Mouse (Mus musculus) neural tube, embryonic 14.5 days (tissue): ENCODE measurements around the gene Eppin. TPM values are rescaled to one million over a fixed set of nuclear protein-coding genes. Genes with fewer than 3 reads are reported as not detected.
"Not testable (repeated sequence)": the region's sequence is repeated elsewhere in the genome, so short reads cannot be mapped to it uniquely, and the experiment has no call there.

Experiments used
- ATAC-seq: fragments of 200-750 bp; cut with Nextera tagmentation; 2 replicates; pipeline ENCODE4 v1.8.0; 2017; ENCODE audit warnings: low read depth, mild to moderate bottlenecking, moderate TSS enrichment, moderate library complexity
- H3K27ac ChIP-seq: fragments of 300-500 bp; sonication (generic); 2 replicates; pipeline ENCODE4 v1.5.1; 2014; ENCODE audit warnings: low read depth, mild to moderate bottlenecking, control low read depth, low read length, moderate library complexity, mixed read lengths
- H3K27me3 ChIP-seq: fragments of 300-500 bp; sonication (generic); 2 replicates; pipeline ENCODE4 v1.6.1; 2014; ENCODE audit warnings: low read length; ENCODE audit not compliant: control insufficient read depth, insufficient read depth
- H3K36me3 ChIP-seq: fragments of 300-500 bp; sonication (generic); 2 replicates; pipeline ENCODE4 v1.6.1; 2014; ENCODE audit warnings: low read length, mixed read lengths; ENCODE audit not compliant: control insufficient read depth, insufficient read depth
- H3K4me1 ChIP-seq: fragments of 300-500 bp; sonication (generic); 2 replicates; pipeline ENCODE4 v1.6.1; 2014; ENCODE audit warnings: low read length; ENCODE audit not compliant: control insufficient read depth, insufficient read depth
- H3K4me2 ChIP-seq: fragments of 300-500 bp; sonication (generic); 2 replicates; pipeline ENCODE4 v1.6.1; 2014; ENCODE audit warnings: mild to moderate bottlenecking, low read depth, low read length, control low read depth
- H3K4me3 ChIP-seq: fragments of 300-500 bp; sonication (generic); 2 replicates; pipeline ENCODE4 v1.5.1; 2014; ENCODE audit warnings: low read depth, low read length, control low read depth, mixed read lengths
- H3K9ac ChIP-seq: fragments of 300-500 bp; sonication (generic); replicated peaks from 2 replicates; pipeline ENCODE4 v1.6.1; 2014; ENCODE audit warnings: low read depth, mild to moderate bottlenecking, control low read depth, low read length, mixed read lengths
- H3K9me3 ChIP-seq: fragments of 300-500 bp; sonication (generic); 2 replicates; pipeline ENCODE4 v1.6.1; 2016; ENCODE audit warnings: low read length; ENCODE audit not compliant: control insufficient read depth
- WGBS: fragments of 180-500 bp; shearing (Covaris S2); extraction: QIAGEN DNeasy Blood & Tissue Kit; methylation state at CpG from one replicate; pipeline ENCODE4 v1.1.7; 2014; 5-methylcytosine and 5-hydroxymethylcytosine counted together
- polyA plus RNA-seq: library from polyadenylated mRNA; unstranded; fragments of >200 nt; fragmentation: Nextera tagmentation; extraction: Ambion mirVana; gene quantifications from 2 replicates; pipeline ENCODE4 v1.2.1, GENCODE M21; 2014

Eppin gene
- polyA plus RNA-seq, 1 experiment from 2014 or later = not detected

DNA sequence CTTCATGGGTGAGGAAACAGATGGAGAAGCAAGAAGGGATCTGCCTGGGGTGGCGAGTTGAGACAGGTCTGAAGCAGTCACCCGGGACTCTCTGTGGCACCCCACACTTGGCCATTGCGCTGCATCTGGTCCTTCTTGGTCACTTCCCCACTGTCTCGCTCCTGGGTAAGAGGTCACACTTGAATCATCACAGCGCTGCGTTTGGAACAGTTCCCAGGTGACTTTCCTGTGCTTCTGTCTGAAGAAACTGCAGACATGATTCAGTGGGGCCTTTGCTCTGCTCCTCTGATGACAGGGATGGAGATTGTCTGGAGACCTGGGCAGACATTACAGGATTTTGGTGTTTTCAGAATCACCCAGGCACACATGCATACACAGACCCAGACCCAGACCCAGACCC, 15.4 kb upstream of the Eppin start:
- H3K4me1 ChIP-seq = no peaks in the 10 kb centered on the region
- ATAC-seq = no peak
- H3K36me3 ChIP-seq = no peaks in the 10 kb centered on the region
- no peak overlapping the region for H3K4me3 ChIP-seq
- no peaks in the 10 kb centered on the region for H3K27me3 ChIP-seq
- no peak overlapping the region for H3K27ac ChIP-seq
- H3K9ac ChIP-seq = no peak overlapping the region
- H3K9me3 ChIP-seq = no peaks in the 10 kb centered on the region
- H3K4me2 ChIP-seq = no peak overlapping the region
- WGBS = 72% methylated on average over 6 of the region's 6 CpGs

DNA sequence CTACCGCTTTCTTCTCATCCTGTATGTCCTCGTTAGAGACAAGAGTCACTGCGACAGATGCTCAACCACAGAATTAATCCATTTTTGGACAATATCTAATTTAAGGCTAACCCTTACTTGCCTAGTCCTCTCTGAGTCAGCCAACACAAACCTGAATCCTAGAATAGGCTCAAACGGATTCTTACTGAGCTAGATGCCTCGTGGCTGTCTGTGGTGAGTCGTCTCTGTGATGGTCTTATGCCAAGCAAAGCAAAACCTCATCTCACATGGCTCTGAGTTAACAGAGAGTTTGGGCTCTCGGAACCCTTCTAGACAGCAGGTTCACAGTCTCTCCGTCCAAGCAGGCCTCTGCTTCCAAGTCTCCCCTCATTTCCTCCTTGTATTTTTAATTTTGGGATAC, 11.0 kb upstream of the Eppin start:
- Histone ChIP-seq H3K4me1 (no peaks in the 10 kb centered on the region), H3K4me2 (no peak overlapping the region), H3K27me3 (no peaks in the 10 kb centered on the region), H3K36me3 (no peaks in the 10 kb centered on the region), H3K27ac (no peak overlapping the region), H3K4me3 (no peak overlapping the region), H3K9ac (no peak overlapping the region), H3K9me3 (no peaks in the 10 kb centered on the region)
- ATAC-seq = no peak
- 90% methylated on average over 8 of the region's 8 CpGs for WGBS

DNA sequence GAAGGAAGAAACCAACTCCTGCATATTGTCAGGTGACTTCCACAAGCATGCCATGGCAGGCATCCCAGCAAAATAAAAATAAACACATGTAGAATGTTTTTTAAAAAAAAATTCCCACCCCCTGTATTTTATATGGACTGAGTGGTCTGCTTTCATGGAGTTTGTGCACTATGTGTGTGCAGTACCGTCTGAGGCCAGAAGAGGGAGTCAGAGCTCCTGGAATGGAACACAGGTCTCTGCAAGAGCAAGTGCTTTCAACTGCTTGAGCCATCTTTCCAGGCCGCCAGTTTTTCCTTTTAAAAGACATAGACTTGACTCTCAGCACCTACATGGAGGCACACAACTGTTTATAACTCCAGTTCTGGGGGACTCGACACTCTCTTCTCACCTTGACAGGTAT, 10.1 kb upstream of the Eppin start:
- Histone ChIP-seq H3K9me3 (no peaks in the 10 kb centered on the region), H3K4me3 (no peak overlapping the region), H3K27me3 (no peaks in the 10 kb centered on the region), H3K27ac (no peak overlapping the region), H3K4me1 (no peaks in the 10 kb centered on the region), H3K4me2 (no peak overlapping the region), H3K36me3 (no peaks in the 10 kb centered on the region), H3K9ac (no peak overlapping the region)
- no peak for ATAC-seq
- 100% methylated on average over 3 of the region's 3 CpGs for WGBS

DNA sequence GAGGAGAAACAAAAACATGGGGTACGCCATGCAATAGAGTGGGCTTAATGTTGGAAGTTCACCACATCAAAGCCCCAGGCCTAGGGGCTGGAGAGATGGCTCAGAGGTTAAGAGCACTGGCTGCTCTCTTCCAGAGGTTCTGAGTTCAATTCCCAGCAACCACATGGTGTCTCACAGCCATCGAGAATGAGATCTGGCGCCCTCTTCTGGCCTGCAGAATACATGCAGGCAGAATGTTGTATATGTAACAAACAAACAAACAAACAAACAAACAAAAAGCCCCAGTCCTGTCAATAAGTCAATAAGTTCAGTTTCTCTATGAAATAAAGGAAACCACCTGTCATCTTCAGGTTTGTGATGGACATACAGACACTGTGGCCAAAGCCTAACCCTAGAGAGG, 6.8 kb upstream of the Eppin start:
- H3K4me2 ChIP-seq = no peak overlapping the region
- H3K27ac ChIP-seq = no peak overlapping the region
- H3K4me3 ChIP-seq = no peak overlapping the region
- 70% methylated on average over 3 of the region's 3 CpGs for WGBS
- no peaks in the 10 kb centered on the region for H3K36me3 ChIP-seq
- no peak overlapping the region for H3K9ac ChIP-seq
- H3K27me3 ChIP-seq = no peaks in the 10 kb centered on the region
- H3K9me3 ChIP-seq = no peaks in the 10 kb centered on the region
- H3K4me1 ChIP-seq = no peaks in the 10 kb centered on the region
- no peak for ATAC-seq

DNA sequence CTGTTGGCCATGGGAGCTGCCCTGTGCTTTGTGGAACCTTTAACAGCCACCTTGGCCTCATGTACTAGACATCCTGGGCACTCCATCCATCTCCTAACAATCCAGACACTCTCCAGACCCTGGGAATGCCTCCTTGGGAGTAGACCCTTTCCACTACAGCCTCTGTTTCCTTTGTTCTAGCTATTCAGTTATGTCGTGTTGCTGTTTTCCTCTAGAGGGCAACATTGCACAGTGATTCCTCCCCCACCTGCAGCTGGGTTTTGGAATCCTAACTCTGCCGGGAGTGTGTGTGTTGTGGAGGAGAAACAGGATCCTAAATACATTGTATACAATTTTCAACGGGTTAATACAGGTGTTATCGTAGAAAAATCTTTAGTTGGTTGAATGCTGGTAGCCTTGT, 1.4 kb downstream of the Eppin start:
- no peaks in the 10 kb centered on the region for H3K9me3 ChIP-seq
- no peaks in the 10 kb centered on the region for H3K27me3 ChIP-seq
- H3K4me3 ChIP-seq = no peak overlapping the region
- 13% methylated on average over 4 of the region's 4 CpGs for WGBS
- no peak overlapping the region for H3K9ac ChIP-seq
- no peaks in the 10 kb centered on the region for H3K36me3 ChIP-seq
- ATAC-seq = peak; percentile 44; the same call in 1 of the 2 replicates
- no peaks in the 10 kb centered on the region for H3K4me1 ChIP-seq
- no peak overlapping the region for H3K27ac ChIP-seq
- no peak overlapping the region for H3K4me2 ChIP-seq

DNA sequence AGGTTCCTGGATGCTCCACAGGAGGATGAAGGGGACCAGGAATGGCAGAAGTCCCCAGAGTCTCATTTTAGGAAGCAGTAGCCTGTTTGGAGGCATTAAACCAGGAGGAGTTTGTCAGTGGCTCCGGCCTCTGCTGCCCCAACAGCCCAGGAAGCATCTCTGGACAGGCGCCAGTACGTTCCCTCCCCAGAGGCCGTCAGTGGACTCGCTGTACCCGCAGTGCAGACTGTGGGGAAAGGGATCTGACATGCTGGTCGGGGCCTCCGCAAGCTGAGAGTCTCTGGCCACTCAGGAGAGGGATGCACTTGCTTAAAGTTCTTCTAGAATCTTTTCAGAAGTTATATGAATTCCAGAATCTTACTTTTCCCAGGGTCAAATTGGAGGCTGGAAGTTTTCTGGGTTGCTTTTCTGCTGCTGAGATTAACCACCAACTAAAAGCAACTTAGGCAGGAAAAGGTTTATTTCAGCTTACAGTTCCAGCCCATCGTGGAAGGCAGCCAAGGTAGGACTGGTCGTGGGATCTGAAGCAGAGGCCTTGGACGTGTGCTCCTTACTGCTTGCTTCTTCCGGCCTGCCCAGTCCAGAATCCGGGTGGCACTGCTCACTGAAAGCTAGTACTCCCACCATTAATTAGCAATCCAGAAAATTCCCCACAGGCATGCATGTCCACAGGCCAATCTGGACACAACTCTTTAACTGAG, 8.2 kb downstream of the Eppin start, which contains the start of gene Wfdc6a:
TSS of gene Wfdc6a (minus strand) at position 423 of the 701 bp plus-strand sequence.
- not testable (repeated sequence) for H3K9ac ChIP-seq, H3K36me3 ChIP-seq, H3K4me3 ChIP-seq, H3K4me1 ChIP-seq, H3K27ac ChIP-seq, H3K9me3 ChIP-seq, H3K4me2 ChIP-seq, H3K27me3 ChIP-seq, ATAC-seq
- WGBS = 68% methylated on average over 13 of the region's 13 CpGs

DNA sequence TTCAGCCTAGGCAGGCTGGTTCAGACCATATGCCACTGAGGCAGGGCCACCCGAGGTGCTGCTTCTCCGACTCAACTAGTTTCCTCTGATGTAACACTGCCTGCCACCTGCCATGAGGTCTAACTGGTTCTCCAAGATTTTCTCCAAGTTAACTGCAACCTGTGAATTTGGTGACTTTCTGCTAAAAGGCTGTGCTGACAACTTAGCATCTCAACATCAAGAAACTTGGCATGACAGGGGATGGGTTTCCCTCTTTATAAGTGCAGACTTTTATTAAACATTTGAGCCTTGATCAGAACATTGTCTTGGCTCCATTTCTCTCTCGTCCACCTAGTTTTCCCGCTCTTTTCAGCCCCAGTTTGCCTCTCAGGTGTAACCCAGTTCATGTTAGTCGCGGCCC, 20.0 kb downstream of the Eppin start, which contains the start of gene Spint3:
TSS of gene Spint3 (minus strand) at position 101 of the 400 bp plus-strand sequence.
- not testable (repeated sequence) for ATAC-seq, H3K4me3 ChIP-seq, H3K4me1 ChIP-seq, H3K4me2 ChIP-seq, H3K27ac ChIP-seq, H3K36me3 ChIP-seq, H3K9me3 ChIP-seq, H3K9ac ChIP-seq, H3K27me3 ChIP-seq
- 87% methylated on average over 6 of the region's 6 CpGs for WGBS

DNA sequence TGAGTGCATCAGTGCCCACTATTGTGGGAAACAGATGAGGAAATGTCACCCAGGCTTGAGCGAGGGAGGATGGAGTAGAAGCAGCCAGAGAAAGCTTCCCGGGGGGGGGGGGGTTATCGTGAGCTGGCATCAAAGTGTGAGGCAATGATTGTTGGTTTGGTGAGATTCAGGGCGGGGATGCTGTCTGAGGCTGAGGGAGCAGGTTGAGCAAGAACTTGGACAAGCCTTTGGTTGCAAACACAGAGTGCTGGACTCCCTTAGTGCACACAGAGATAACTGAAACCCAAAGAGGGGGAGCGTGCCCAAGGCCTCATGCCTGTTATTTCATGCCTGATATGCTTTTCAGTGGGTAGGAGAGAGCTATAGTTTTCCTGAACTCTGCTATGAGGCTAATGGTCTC, 25.9 kb downstream of the Eppin start:
- WGBS = 88% methylated on average over 5 of the region's 5 CpGs

DNA sequence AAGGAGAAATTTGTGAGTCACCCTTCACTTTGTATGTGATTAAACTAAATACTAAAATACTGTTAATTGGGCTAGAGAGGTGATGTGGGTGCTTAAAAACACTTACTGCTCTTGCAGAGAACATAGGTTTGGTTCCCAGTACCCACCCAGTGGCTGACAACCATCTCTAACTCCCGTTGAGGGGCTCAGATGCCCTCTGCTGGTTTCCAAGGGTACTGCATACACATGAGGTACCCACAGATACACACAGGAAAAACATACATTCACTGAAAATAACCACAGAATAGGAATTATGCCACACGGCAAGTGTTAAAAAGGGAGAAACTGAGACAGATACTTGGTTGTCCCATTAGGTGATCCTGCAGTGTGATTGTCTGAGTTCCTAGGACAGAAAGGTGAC, 26.4 kb downstream of the Eppin start:
- ATAC-seq = no peak
- 87% methylated on average over 2 of the region's 2 CpGs for WGBS
- Histone ChIP-seq H3K27ac (no peak overlapping the region), H3K27me3 (peaks cover 9% of the 10 kb centered on the region; the same call in 1 of the 2 replicates), H3K9ac (no peak overlapping the region), H3K4me1 (0 out of 2 replicates have a peak, but pooled peaks cover 6% of the 10 kb centered on the region), H3K36me3 (no peaks in the 10 kb centered on the region), H3K9me3 (no peaks in the 10 kb centered on the region), H3K4me3 (no peak overlapping the region), H3K4me2 (no peak overlapping the region)

More for the DNA sequence above, 25.9 kb downstream of the Eppin start:
- no peak overlapping the region for H3K9ac ChIP-seq
- peaks cover 6% of the 10 kb centered on the region; the same call in 1 of the 2 replicates for H3K27me3 ChIP-seq
- ATAC-seq = no peak
- H3K27ac ChIP-seq = no peak overlapping the region
- H3K4me3 ChIP-seq = no peak overlapping the region
- no peaks in the 10 kb centered on the region for H3K9me3 ChIP-seq
- H3K4me1 ChIP-seq = 0 out of 2 replicates have a peak, but pooled peaks cover 6% of the 10 kb centered on the region
- H3K4me2 ChIP-seq = no peak overlapping the region
- no peaks in the 10 kb centered on the region for H3K36me3 ChIP-seq
